Mouse (Mus musculus) bone marrow macrophage, adult 2 months (primary cell): ENCODE results near the gene Doc2a. TPM values are rescaled to one million over a fixed set of nuclear protein-coding genes. Genes with fewer than 3 reads are reported as not detected.

Source experiments
- H3K27ac ChIP-seq: 2 replicates; pipeline ENCODE4 v1.5.1; 2012; ENCODE audit warnings: low read depth, low read length; ENCODE audit not compliant: insufficient read depth
- H3K4me1 ChIP-seq: 2 replicates; pipeline ENCODE4 v1.6.1; 2012; ENCODE audit warnings: low read length; ENCODE audit not compliant: control insufficient read depth, insufficient read depth
- H3K4me3 ChIP-seq: 2 replicates; pipeline ENCODE4 v1.5.1; 2012; ENCODE audit warnings: mild to moderate bottlenecking, low read length, moderate library complexity; ENCODE audit not compliant: insufficient read depth
- CTCF ChIP-seq: IDR thresholded peaks from 2 replicates; pipeline ENCODE4 v1.5.1; 2012; ENCODE audit warnings: low read depth, mild to moderate bottlenecking, low read length, moderate library complexity
- POLR2A ChIP-seq: IDR thresholded peaks from 2 replicates; pipeline ENCODE4 v1.6.1; 2012; ENCODE audit warnings: mild to moderate bottlenecking, low read depth, low read length, borderline replicate concordance
- polyA plus RNA-seq: library from polyadenylated mRNA; stranded (reverse); fragments of >200 nt; gene quantifications from 2 replicates; pipeline ENCODE4 v1.2.4, GENCODE M21; 2012; ENCODE audit not compliant: missing spikeins, insufficient read depth, insufficient read length

Doc2a gene
- polyA plus RNA-seq, 1 experiment: not detected

DNA sequence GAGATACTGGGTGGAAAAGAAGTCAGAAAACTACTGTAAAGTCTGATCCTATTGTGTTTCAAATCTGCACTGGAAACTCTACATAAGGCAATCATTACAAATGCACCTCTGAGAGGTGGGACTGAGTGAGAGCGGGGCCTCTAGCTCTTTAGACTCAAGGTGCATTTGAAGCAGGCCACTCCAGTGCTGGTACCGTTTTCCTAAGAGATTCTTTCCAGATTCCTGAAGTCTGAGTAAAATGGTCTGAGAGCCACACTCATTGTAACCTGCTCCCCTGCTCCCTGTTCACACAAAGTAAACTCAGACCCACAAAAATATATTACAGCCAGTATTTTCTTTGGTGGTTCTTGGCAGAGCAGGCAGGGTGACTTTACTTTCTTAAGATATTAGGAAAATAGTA is 20.3 kb downstream of the Doc2a start:
- Histone ChIP-seq H3K4me3 (no peak overlapping the region), H3K27ac (no peak overlapping the region), H3K4me1 (peaks cover 17% of the 10 kb centered on the region)
- TF ChIP-seq CTCF (no peak), POLR2A (no peak)

DNA sequence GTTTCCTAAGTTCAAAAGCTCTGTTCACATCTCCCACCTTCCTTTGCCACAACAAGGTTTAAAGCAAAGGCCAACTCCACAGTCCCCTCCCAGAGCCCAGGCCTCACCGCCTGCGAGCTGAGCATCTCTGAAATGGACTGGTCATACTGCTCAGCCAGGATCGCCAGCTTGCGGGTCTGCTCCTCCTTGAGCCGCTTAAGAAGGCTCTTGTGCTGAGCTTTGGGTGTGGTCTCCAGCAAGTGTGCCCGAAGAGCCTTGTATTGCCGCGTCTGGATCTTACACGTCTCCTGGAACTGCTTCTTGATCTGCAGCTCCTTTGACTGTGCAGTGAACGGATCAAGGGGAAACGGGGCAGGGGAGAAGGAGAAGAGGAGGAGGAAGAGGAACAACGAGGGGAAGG is 20.8 kb downstream of the Doc2a start:
- Histone ChIP-seq H3K4me1 (peaks cover 15% of the 10 kb centered on the region), H3K27ac (no peak overlapping the region), H3K4me3 (no peak overlapping the region)
- no peak for TF ChIP-seq CTCF
- no peak for TF ChIP-seq POLR2A

DNA sequence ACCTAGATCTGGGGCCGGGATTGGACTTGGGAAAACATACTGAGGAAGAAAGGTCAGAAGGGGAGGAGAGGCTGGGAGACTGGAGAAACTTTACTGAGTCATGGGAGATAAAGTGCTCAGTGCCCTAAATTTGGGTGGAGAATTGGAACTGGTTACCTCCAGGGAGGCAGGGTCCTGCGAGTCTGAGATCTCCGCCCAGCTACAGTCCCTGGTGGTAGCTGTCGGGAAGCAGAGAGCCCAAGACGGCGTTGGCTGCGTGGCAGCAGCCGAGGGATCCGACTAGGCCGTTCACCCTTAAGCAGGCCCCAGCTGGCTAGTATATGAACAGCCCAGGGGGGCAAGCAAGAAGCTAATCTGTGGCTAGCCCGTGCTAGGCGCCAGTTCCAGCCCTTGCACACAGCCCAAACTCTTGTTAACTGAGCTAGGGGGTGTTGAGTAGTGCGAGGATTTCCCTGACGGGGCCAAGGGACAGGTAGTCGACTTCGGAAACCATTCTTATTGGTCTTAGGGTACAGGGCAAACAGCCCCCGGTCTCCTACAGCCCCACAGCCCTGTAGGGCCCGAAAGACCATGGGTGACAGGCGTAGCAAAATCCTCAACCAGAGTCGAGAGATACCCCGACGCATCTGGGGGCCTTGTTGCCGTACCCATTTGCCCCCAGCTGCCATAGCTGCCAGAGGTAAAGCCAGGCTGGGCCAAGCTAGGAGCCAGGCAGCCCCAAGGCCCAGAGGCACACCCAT is 22.7 kb downstream of the Doc2a start:
- H3K4me3 ChIP-seq: no peak overlapping the region
- H3K4me1 ChIP-seq: peaks cover 9% of the 10 kb centered on the region; the same call in 1 of the 2 replicates
- no peak overlapping the region for H3K27ac ChIP-seq
- TF ChIP-seq CTCF (no peak), POLR2A (no peak)

DNA sequence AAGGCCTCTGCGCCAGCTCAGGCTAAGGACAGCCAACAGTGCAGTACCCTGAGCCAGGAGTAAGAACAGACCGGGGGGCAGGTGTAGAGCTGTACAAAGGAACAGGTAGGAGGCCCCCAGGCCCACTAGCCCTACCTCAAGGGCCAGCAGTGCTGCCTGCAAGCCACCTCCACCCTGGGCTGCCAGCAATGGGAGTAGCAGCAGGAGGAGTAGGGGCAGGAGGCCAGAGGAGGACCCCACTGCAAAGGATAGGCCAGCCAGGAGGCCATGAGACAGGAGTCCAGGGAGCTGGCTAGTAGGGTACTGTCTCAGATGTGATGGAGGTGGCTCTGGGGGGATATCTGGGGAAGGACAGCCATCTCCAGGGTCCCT is 23.3 kb downstream of the Doc2a start:
- Histone ChIP-seq H3K27ac (no peak overlapping the region), H3K4me3 (no peak overlapping the region), H3K4me1 (peaks cover 9% of the 10 kb centered on the region; the same call in 1 of the 2 replicates)
- TF ChIP-seq CTCF: no peak
- TF ChIP-seq POLR2A: no peak

DNA sequence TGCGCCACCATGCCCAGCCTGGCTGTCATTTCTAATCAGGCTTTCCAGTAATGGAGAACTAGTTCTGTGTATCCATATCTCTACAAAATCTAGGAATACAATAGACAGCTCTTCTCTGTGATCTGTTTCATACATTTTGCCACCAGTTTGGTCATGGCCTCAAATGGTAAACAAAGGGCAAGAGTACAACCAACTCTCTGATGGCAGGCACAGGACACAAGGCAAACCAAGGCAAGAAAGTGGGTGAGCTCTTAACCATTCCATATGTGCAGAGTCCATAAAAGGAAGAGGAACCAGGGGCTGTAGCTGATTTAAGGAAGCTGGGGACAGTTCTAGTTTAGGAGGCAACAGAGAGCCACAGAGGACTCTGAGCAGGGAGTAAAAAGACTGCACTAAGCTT is 30.0 kb downstream of the Doc2a start:
- TF ChIP-seq CTCF (no peak), POLR2A (no peak)
- Histone ChIP-seq H3K4me1 (peaks cover 23% of the 10 kb centered on the region), H3K27ac (peak overlapping the region; percentile 29; the same call in 1 of the 2 replicates), H3K4me3 (no peak overlapping the region)

DNA sequence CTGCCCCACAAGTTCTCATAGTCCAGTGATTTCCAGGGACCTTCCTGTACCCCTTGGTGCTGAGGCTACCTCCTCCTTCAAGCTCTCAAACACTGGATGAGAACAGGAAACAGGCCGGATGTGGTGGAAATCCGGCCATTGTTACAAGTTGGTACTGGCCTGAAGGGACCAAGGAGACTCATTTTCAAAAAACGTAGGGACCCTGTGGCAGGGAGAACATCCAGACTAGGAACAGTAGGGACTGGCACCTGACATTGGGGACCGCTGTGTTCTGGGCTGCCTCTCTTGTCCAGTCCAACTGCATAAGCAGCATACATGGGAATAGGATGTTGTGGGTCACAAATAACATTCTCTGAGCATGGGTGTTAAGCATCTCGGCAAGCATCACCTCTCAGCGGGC is 33.8 kb downstream of the Doc2a start:
- TF ChIP-seq CTCF (no peak), POLR2A (no peak)
- no peak overlapping the region for H3K4me3 ChIP-seq
- peaks cover 41% of the 10 kb centered on the region for H3K4me1 ChIP-seq
- H3K27ac ChIP-seq: no peak overlapping the region

DNA sequence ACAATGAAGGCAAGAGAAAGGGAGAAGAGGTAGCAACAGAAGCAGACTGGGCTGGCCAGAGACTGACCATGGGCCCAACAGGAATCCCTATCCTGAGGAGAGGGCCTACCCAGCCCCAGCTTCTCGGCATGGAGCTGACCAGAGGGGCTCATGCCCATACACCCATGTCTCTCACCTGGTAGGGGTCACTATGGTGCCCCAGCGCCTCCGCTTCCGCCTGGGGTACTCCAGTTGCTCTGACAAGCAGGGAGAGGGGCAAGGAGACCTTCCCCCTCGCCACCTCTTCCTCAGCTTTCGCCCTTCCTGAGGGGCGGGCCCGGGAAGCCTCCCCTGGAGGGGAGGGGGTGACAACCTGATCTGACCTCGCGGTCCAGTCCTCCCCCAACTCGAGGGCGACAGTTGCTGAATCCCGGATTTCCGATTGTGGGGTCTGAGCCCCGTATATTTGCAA is 36.5 kb downstream of the Doc2a start:
- Histone ChIP-seq H3K27ac (peak overlapping the region; percentile 70), H3K4me1 (peaks cover 27% of the 10 kb centered on the region), H3K4me3 (peak overlapping the region; percentile 75)
- TF ChIP-seq POLR2A: no peak
- TF ChIP-seq CTCF: no peak

DNA sequence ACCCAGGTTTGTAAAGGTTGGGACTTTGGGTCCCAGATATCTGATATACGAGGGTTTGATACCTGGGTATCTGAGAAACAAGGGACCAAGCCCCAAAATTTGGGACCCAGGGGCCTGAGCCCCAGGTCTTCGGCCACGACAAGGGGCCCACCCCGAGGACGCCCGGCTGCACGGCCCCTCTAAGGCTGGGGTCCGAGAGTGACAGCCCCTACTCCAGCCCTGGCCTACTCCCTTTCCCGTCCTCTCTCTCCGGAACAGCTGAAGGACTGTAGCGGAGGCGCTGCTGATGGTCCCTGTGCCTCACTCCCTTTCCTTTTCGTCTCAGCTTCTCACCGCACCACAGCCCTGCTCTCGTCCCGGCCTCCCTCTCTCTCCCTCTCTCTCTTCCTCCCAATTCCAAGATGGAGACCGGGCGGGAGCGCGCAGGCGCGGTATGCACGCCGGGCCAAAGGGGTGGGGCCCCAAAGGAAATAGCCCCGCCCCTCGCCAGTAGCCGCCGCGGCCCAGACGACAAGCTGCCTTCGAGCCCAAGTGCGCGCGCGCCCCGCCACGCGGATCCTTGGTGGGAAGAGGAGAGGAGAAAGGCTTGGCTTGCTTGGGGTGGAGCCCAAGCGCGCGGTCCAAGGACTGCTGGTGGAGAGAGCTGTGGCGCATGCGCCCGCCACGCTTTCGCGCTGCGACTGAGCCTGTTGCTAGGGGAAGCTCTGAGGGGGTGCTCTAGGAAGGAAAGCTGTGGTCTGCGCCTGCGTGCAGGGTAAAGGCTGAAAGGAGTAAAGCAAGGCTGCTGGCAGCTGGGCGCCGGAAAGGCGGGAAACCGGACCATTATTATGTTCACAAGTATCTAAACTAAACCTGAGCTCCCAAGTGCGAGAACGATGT is 37.3 kb downstream of the Doc2a start, which contains the start of gene Taok2:
TSS of gene Taok2 (minus strand) at position 418 of the 879 bp plus-strand sequence.
- H3K27ac ChIP-seq: peak within 1 kb of the TSS; percentile 70
- H3K4me3 ChIP-seq: peak within 1 kb of the TSS; percentile 75
- TF ChIP-seq POLR2A (no peak), CTCF (no peak)
- H3K4me1 ChIP-seq: peaks cover 26% of the 10 kb centered on the region

DNA sequence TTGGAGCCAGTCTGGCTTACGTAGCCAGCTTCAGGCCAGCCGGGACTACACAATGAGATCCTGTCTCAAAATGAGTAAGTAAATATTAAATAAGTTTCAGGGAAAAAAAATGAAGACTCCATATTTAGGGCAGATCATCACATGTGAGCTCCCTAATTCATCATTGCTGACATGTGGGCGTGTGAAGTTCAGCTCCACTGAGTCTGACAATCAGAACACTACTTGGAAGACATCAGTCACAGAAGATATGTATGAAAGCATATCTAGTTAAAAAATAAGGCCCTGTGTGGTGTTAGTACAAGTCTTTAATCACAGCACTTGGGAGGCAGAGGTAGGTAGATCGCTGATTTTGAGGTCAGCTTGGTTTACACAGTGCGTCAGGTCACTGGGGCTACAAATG is 40.1 kb downstream of the Doc2a start:
- Histone ChIP-seq H3K27ac (no peak overlapping the region), H3K4me3 (no peak overlapping the region), H3K4me1 (peaks cover 18% of the 10 kb centered on the region)
- no peak for TF ChIP-seq CTCF
- TF ChIP-seq POLR2A: no peak

DNA sequence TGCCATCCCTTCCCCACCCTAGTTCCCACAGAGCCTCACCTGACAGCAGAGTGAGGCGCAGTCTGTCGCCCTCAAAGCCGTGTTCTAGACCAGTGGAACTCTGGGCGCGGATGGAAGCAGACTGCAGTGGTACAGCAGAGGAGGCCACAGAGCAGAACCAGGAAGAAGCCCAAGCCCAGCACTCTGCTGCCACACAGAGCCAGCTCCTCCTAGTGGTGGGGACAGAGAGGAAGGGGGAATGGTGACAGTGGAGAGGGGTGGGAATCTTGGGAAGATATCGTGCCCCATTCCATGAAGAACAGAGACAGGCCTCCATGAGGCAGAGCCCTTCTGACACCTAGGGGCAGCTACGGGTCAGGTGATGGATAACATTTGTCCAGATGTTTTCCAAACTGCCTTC is 41.6 kb downstream of the Doc2a start:
- Histone ChIP-seq H3K4me3 (no peak overlapping the region), H3K27ac (no peak overlapping the region)
- TF ChIP-seq POLR2A (no peak), CTCF (peak; percentile 53; the same call in 1 of the 2 replicates)

More for the DNA sequence above, 41.6 kb downstream of the Doc2a start:
- peaks cover 9% of the 10 kb centered on the region for H3K4me1 ChIP-seq
